Mouse (Mus musculus): ENCODE measurements around the gene Tmprss12. TPM values are rescaled to one million over a fixed set of nuclear protein-coding genes. Genes with fewer than 3 reads are reported as not detected.

Gene Tmprss12
- not detected in 2 replicates for polyA plus RNA-seq (2012; rRNA removed)

DNA sequence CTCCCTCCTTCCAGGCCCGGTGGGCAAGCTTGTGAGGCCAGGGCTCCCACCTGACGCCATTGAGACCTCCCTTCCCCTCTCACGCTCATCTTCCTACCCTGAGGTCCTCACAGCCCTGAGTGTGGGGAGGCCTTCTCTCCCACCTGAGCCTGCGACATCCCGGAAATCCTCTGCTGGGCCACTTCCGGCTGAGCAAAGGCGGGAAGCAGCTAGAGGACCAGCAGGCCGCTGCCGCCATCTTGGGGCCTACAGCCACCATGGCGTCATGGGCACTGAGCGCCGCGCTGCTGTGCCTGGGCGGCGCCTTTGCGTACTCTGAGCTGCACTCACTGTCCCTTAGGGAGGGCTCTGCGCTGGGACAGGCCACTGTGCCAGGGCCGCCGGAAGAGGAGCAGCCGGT, at the start of gene Tmprss12:
Tmprss12 (plus strand) TSS at position 212 of the 400 bp plus-strand sequence.

DNA sequence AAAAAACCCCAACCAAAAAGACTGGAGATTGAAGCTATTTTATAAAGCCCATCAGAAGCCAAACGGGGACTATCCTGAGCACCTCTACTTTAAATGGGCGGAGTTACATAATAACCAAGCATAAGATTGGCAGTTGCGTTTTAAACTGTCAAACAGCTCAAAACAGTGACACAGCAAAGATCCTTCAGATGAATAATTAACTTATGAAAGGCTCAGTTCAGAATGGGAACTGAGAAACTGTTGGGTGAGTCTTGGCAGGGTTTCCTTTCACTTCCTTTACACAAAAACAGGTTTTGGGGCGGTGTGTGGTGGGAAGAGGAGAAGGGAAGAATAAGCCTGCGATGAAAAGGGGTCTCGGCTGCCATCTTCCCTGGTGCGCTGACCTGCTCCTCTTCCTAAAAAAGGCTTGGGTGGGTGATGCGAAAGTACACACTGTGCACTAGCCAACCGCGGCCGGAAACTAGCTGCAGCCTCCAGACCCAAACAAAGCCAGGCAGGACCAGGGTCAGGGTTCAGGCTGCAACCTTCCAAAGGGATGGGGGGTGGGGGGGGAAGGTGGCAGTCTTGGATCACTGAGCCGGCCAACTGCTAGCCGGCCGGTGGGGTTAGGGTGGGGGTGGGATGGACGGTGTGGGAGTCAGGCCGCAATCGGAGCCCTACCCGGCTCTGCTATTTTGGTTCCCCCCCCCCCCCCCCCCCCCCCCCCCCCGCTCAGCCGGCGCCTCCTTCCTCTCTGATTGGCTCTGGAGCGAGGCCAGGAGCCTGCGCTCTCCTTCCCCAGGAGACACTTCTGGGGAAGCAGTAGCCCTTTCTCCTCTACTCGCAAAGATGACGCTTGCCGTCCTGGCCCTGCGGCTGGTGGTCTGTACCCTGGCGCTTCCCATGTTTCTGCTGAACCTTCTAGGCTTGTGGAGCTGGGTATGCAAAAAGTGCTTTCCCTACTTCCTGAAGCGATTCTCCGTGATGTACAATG, 23.7 kb downstream of the Tmprss12 start, which contains the start of gene Mettl7a1:
Mettl7a1 (plus strand) TSS at position 122 of the 973 bp plus-strand sequence.

DNA sequence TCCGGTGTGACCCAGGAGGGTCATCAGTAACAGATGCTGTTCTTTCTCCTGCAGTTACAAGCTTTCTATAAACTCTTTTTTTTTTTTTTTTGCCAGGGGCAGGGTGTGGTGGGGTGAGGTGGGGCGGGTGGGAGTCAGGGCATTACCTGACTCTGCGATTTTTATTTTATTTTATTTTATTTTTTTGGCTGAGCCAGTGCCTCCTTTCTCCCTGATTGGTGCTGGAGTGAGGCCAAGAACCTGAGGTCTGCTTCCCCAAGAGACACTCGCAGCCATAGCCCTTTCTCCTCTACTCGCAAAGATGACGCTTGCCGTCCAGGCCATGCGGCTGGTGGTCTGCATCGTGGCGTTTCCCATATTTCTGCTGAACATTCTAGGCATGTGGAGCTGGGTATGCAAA, 54.0 kb downstream of the Tmprss12 start, which contains the start of gene Mettl7a3:
Mettl7a3 (plus strand) TSS at position 301 of the 400 bp plus-strand sequence.

Other genes starting within 250 kb of the Tmprss12 start
- gene Dip2b, start 242.2 kb upstream of the Tmprss12 start, polyA plus RNA-seq (2012; rRNA removed), result 23.1 and 24.3 TPM in 2 replicates
- gene Atf1, start 53.0 kb upstream of the Tmprss12 start, polyA plus RNA-seq (2012; rRNA removed), result 17.9 and 18.9 TPM in 2 replicates
- 12.4 and 13.8 TPM in 2 replicates for gene Mettl7a1, start 23.3 kb downstream of the Tmprss12 start, polyA plus RNA-seq (2012; rRNA removed)
- gene Mettl7a3, start 54.1 kb downstream of the Tmprss12 start, polyA plus RNA-seq (2012; rRNA removed), result 0.11 and 0.30 TPM in 2 replicates
- gene Methig1, start 72.3 kb downstream of the Tmprss12 start, polyA plus RNA-seq (2012; rRNA removed), result 0.08 TPM in 1 of 2 replicates, not detected in the other
- not detected in 2 replicates for gene Mettl7a2, start 72.4 kb downstream of the Tmprss12 start, polyA plus RNA-seq (2012; rRNA removed)
- gene Higd1c, start 83.7 kb downstream of the Tmprss12 start, polyA plus RNA-seq (2012; rRNA removed), result not detected in 2 replicates
- gene Gm5475, start 141.3 kb downstream of the Tmprss12 start, polyA plus RNA-seq (2012; rRNA removed), result 0.02 and 0.04 TPM in 2 replicates
- gene Slc11a2, start 144.2 kb downstream of the Tmprss12 start, polyA plus RNA-seq (2012; rRNA removed), result 36.7 and 39.2 TPM in 2 replicates
- 78.1 and 78.7 TPM in 2 replicates for gene Letmd1, start 188.2 kb downstream of the Tmprss12 start, polyA plus RNA-seq (2012; rRNA removed)
- gene Csrnp2, start 214.7 kb downstream of the Tmprss12 start, polyA plus RNA-seq (2012; rRNA removed), result 30.1 and 33.6 TPM in 2 replicates

Data from central nervous system, embryonic 14 days (tissue).